Mouse (Mus musculus) heart, embryonic 10.5 days (tissue): ENCODE results near the gene Rbm20. TPM values are rescaled to one million over a fixed set of nuclear protein-coding genes. Genes with fewer than 3 reads are reported as not detected.
A peak's percentile ranks its signal among the peaks of the same experiment; 100 is the strongest.

ENCODE experiments used
- DNase-seq: peaks from one replicate; pipeline ENCODE4 v3.0.0-alpha.2; 2017; ENCODE audit warnings: low spot score
- H3K27ac ChIP-seq: fragments of 300-500 bp; sonication (generic); 2 replicates; pipeline ENCODE4 v1.5.1; 2016; ENCODE audit warnings: mild to moderate bottlenecking
- H3K27me3 ChIP-seq: fragments of 300-500 bp; sonication (generic); 2 replicates; pipeline ENCODE4 v1.6.1; 2016; ENCODE audit warnings: mild to moderate bottlenecking; ENCODE audit not compliant: poor library complexity, insufficient read depth, severe bottlenecking
- H3K36me3 ChIP-seq: fragments of 300-500 bp; sonication (generic); 2 replicates; pipeline ENCODE4 v1.6.1; 2016; ENCODE audit warnings: mild to moderate bottlenecking, moderate library complexity
- H3K4me1 ChIP-seq: fragments of 300-500 bp; sonication (generic); 2 replicates; pipeline ENCODE4 v1.6.1; 2016; ENCODE audit warnings: mild to moderate bottlenecking
- H3K4me3 ChIP-seq: fragments of 300-500 bp; sonication (generic); 2 replicates; pipeline ENCODE4 v1.5.1; 2016; ENCODE audit warnings: mild to moderate bottlenecking, moderate library complexity
- H3K9me3 ChIP-seq: fragments of 300-500 bp; sonication (generic); 2 replicates; pipeline ENCODE4 v1.6.1; 2016; ENCODE audit warnings: mild to moderate bottlenecking, moderate library complexity
- WGBS: fragments of 180-500 bp; shearing (Covaris S2); methylation state at CpG from one replicate; pipeline ENCODE4 v1.1.7; 2016; 5-methylcytosine and 5-hydroxymethylcytosine counted together
- polyA plus RNA-seq: library from polyadenylated mRNA; unstranded; fragments of >200 nt; fragmentation: Nextera tagmentation; extraction: Ambion mirVana; gene quantifications from 2 replicates; pipeline ENCODE4 v1.2.1, GENCODE M21; 2016

Gene Rbm20
- polyA plus RNA-seq, 1 experiment from 2014 or later, result 18.3 TPM

DNA sequence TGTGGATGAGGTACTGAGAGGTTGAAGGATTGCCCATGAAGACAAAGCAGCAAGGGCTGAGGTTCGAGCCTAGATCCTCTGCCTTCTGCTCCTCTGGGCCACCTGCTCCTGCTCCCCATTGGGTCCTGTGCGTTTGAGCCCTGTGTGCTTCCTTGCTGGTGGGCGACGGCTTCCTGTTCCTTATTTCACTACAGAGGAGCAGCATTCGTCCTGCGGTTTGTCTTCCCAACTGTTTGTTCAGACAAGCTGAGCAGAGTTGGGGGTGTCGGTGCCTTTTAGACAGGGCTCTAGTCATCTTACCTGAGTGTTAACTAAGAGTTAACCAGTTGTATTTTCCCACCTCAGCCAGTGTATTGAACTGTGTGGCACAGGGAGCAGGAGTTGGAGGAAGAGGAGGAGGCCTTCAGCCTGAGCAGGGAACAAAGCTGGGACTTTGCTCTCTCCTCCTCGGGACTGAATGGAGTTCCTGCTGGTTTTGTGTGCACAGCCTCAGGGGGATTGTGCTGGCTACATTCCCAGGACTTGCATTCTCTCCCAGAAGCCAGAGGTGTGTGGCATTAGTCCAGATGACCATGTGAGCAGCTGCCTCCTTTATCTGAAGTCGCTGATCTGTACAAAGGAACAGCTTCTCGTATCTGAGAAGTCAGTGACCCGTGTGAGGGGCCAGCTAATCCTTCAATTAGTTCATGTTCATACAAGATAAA is 97.0 kb downstream of the Rbm20 start:
- peak; percentile 86 for DNase-seq
- Histone ChIP-seq H3K4me1 (peaks cover 45% of the 10 kb centered on the region), H3K9me3 (no peaks in the 10 kb centered on the region), H3K4me3 (no peak overlapping the region), H3K27ac (peak overlapping the region; percentile 72), H3K36me3 (peaks cover 4% of the 10 kb centered on the region; the same call in 1 of the 2 replicates), H3K27me3 (no peaks in the 10 kb centered on the region)
- 52% methylated on average over 11 of the region's 11 CpGs for WGBS

DNA sequence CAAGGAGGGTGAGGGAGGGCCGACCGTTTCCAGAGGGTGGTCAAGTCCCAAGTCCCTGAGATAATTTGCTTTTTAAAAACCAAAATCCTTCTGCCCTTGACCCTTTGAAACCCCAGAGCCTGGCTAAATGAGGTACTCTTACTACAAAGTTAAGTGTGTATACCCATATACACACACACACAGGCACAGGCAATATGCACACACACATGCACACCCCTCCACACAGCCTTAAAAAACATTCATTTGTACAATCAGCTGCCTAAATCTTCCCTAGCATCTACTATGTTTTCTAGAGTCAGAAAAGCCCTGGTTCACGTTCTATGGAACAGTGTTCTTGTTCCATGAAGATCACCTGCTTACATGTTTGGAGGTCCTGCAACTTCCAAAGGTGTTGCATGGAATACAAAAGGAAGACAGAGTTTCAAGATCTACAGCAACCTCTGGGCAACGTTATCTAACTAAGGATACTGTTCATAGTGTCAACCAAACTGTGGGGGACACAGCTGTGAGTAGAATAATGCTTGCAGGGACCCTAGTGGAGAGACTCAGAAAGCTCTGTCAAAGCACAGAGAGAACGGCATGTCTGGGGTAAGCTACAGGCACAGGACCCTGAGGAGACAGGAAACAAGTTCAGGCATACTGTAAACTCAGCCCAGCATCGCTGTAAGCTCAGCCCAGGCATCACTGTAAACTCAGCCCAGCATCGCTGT is 97.7 kb downstream of the Rbm20 start:
- 52% methylated on average over 7 of the region's 7 CpGs for WGBS
- Histone ChIP-seq H3K36me3 (peaks cover 4% of the 10 kb centered on the region; the same call in 1 of the 2 replicates), H3K9me3 (no peaks in the 10 kb centered on the region), H3K27ac (no peak overlapping the region), H3K4me1 (peaks cover 53% of the 10 kb centered on the region), H3K4me3 (no peak overlapping the region), H3K27me3 (no peaks in the 10 kb centered on the region)
- no peak for DNase-seq

GRCm38 (mm10) chr19:53779402-53779801 is 102.3 kb downstream of the Rbm20 start:
- H3K4me1 ChIP-seq, result peaks cover 27% of the 10 kb centered on the region
- H3K4me3 ChIP-seq, result no peak overlapping the region
- peak overlapping the region; percentile 42; the same call in 1 of the 2 replicates for H3K27ac ChIP-seq
- H3K27me3 ChIP-seq, result no peaks in the 10 kb centered on the region
- no peaks in the 10 kb centered on the region for H3K9me3 ChIP-seq
- DNase-seq, result no peak
- H3K36me3 ChIP-seq, result no peaks in the 10 kb centered on the region
- 65% methylated on average over 9 of the region's 9 CpGs for WGBS

DNA sequence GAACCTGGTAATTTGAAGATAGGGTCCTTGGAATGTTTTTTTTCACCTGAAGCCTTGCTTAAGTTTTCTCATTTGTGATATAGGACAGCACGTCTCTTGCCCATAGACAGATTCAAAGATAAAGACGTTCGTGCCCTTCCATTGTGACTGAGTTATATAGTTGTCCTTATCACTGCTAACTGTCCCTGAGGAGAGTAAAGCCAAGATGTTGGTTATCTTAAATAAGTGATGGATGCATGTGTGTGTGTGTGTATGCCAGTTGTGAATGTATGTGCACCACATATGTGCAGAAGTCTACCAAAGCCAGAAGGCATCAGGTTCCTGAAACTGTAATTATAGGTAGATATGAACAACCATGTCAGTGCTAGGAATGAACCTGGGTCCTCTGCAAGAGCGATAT is 102.7 kb downstream of the Rbm20 start:
- H3K36me3 ChIP-seq, result no peaks in the 10 kb centered on the region
- peaks cover 22% of the 10 kb centered on the region for H3K4me1 ChIP-seq
- 72% methylated on average over 4 of the region's 4 CpGs for WGBS
- no peaks in the 10 kb centered on the region for H3K27me3 ChIP-seq
- no peak overlapping the region for H3K4me3 ChIP-seq
- H3K9me3 ChIP-seq, result no peaks in the 10 kb centered on the region
- no peak overlapping the region for H3K27ac ChIP-seq
- DNase-seq, result no peak

DNA sequence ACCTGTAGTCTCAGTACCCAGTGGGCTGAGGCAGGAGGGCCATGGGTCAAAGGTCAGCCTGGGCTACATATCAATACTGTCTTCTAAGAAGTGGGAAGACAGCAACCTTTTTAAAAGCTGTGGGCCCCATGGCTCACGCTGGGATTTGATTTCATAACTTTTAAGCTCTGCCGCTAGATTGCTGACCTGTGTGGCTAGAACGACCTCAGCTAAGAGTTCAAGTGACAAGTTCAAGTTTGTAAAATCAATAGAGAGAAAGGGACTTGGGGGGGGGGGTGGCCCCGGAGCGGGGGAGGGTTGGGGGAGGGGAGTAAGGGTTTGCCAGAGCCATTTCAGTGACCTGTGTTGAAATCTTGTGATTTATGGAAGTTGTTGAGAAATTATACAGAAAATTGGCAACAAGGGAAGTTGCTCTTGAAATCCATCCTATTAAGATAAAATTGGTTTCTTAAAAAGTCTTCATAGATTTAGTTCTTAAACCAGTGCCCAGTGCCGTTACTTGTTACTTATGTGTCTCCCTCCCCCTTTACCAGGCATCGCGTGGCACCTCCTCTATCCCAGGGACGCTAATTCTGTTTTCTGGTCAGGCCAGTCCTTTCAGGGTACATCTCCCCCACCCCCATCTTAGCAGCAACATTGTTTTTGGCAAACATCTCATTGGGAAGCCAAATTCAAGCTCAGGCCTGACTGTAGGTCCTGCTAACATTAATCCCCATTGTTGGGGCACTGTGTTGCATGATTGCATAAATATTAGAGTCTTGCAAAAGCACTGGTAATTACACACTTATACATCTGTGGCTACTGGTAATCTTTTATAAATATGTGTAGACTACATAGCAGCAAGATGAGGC is 103.9 kb downstream of the Rbm20 start:
- WGBS, result 80% methylated on average over 9 of the region's 9 CpGs

GRCm38 (mm10) chr19:53781826-53782225 is 104.7 kb downstream of the Rbm20 start:
- Histone ChIP-seq H3K27ac (no peak overlapping the region), H3K9me3 (no peaks in the 10 kb centered on the region), H3K36me3 (no peaks in the 10 kb centered on the region), H3K4me3 (no peak overlapping the region), H3K4me1 (peaks cover 30% of the 10 kb centered on the region), H3K27me3 (no peaks in the 10 kb centered on the region)
- 92% methylated on average over 7 of the region's 7 CpGs for WGBS
- DNase-seq, result no peak

More for the DNA sequence above, 103.9 kb downstream of the Rbm20 start:
- no peak for DNase-seq
- no peaks in the 10 kb centered on the region for H3K9me3 ChIP-seq
- H3K27ac ChIP-seq, result no peak overlapping the region
- peaks cover 22% of the 10 kb centered on the region for H3K4me1 ChIP-seq
- no peaks in the 10 kb centered on the region for H3K36me3 ChIP-seq
- H3K27me3 ChIP-seq, result no peaks in the 10 kb centered on the region
- H3K4me3 ChIP-seq, result no peak overlapping the region

DNA sequence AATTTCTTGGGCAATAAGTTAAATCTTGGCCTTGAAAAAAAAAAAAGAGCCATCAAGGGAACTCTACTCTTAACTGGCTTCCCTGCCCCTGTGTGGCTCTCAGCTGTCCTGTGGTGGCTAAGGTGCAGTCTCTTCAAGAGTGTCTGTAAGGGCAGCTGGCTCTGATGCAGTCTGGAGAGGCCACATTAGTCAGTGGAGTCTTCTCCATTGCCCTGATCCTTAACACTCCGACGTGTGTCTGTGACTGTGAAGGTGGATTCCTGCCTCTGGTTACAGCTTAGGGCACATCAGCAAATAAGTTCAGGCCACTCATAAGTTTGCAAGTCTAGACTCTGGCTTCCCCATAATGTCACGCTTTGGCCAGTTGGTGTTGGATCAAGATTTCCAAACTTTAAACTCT is 108.2 kb downstream of the Rbm20 start:
- H3K4me3 ChIP-seq, result no peak overlapping the region
- no peak overlapping the region for H3K27ac ChIP-seq
- 79% methylated on average over 3 of the region's 3 CpGs for WGBS
- no peak for DNase-seq
- no peaks in the 10 kb centered on the region for H3K36me3 ChIP-seq
- H3K27me3 ChIP-seq, result no peaks in the 10 kb centered on the region
- H3K9me3 ChIP-seq, result no peaks in the 10 kb centered on the region
- peaks cover 42% of the 10 kb centered on the region for H3K4me1 ChIP-seq

- DNase-seq, result no peak
- Histone ChIP-seq H3K27me3 (no peaks in the 10 kb centered on the region), H3K27ac (peak overlapping the region; percentile 26; the same call in 1 of the 2 replicates), H3K36me3 (no peaks in the 10 kb centered on the region), H3K9me3 (no peaks in the 10 kb centered on the region), H3K4me1 (peaks cover 50% of the 10 kb centered on the region), H3K4me3 (no peak overlapping the region)
- WGBS, result 77% methylated on average over 2 of the region's 2 CpGs
Observed at GRCm38 (mm10) chr19:53786239-53786638, 109.1 kb downstream of the Rbm20 start.

DNA sequence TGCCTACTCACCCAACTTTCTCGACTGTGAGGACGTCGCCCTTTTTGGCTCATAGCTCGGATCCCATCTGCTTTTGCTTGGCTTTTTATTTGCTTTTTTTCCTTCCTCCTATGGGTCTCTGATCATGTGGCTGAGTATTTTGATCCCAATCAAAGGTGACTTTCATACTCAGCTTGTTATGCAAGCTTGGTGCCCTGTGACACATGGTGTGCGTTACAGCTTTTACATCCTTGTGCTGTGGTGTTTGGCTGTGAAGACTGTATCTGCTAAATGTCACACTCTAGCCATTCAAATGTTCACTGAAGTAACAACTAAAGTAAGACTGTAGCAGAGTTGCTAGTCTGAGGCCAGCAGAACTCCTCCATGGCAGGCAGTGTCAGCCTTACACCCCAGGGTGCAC is 109.7 kb downstream of the Rbm20 start:
- H3K36me3 ChIP-seq, result no peaks in the 10 kb centered on the region
- 82% methylated on average over 5 of the region's 5 CpGs for WGBS
- H3K4me1 ChIP-seq, result peaks cover 56% of the 10 kb centered on the region

DNA sequence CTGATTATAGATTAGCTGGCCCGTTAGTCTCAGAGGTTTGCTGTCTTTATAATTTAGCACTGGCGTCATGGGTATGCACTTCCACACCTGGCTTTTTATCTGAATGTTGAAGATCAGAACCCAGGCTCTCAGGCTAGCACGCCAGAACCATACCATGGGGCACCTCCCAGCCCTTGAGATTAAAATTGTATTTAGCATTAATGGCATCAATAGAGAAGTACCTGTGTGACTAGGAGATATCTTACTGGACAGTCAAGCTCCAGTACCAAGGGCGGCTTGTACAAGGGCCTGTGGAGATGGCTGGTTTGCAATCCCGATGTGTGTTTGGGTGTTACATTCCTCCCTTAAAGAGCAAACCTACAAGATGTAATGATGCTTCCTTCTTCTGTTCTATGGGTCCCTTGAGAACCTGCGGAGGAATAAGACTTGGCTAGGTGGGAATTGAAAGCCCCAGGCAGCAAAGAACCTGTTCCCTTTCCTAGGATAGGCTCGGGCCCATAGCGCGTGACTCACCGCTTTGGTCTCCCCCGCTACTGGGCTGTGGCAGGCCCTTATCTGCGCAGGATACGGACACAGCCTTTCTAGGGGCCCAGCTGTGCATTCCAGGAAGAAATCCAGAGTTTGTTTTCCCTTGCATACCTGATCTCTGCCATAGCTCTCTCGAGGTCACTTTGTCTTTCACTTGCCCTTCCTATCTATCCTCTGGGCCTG is 111.7 kb downstream of the Rbm20 start:
- WGBS, result 26% methylated on average over 14 of the region's 14 CpGs
- H3K36me3 ChIP-seq, result no peaks in the 10 kb centered on the region
- H3K9me3 ChIP-seq, result no peaks in the 10 kb centered on the region
- H3K27ac ChIP-seq, result peak overlapping the region; percentile 77
- H3K4me3 ChIP-seq, result peak overlapping the region; percentile 5; the same call in 1 of the 2 replicates
- no peaks in the 10 kb centered on the region for H3K27me3 ChIP-seq
- H3K4me1 ChIP-seq, result peaks cover 75% of the 10 kb centered on the region
- DNase-seq, result peak; percentile 92

More for the DNA sequence above, 109.7 kb downstream of the Rbm20 start:
- no peaks in the 10 kb centered on the region for H3K27me3 ChIP-seq
- peak overlapping the region; percentile 26; the same call in 1 of the 2 replicates for H3K27ac ChIP-seq
- no peak overlapping the region for H3K4me3 ChIP-seq
- DNase-seq, result no peak
- H3K9me3 ChIP-seq, result no peaks in the 10 kb centered on the region

DNA sequence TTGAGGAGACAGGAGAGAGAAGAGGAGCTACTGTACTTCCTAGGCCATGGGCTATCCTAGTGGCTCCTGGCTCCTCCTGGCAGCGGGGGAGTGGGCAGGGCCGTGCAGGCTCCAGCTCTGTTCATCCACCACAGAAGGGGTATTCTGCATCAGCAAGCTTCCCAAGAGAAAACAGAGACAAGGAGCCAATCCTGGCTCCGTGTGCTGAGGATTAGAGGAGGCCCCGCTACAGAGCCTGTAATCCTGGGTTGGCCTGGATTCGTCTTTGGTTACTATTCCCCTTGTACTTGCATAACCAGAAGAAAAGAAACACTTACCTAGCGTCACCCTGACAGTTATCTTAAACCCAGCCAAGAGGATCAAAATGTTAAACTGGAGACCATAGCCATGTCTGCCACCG is 112.5 kb downstream of the Rbm20 start:
- H3K9me3 ChIP-seq, result no peaks in the 10 kb centered on the region
- no peak overlapping the region; the same call in 1 of the 2 replicates for H3K4me3 ChIP-seq
- H3K27ac ChIP-seq, result peak overlapping the region; percentile 77
- no peaks in the 10 kb centered on the region for H3K36me3 ChIP-seq
- peaks cover 83% of the 10 kb centered on the region for H3K4me1 ChIP-seq
- DNase-seq, result no peak
- H3K27me3 ChIP-seq, result no peaks in the 10 kb centered on the region
- 62% methylated on average over 7 of the region's 7 CpGs for WGBS
